Mouse (Mus musculus) urinary bladder, postnatal 10 days (tissue): ENCODE measurements at regions not wholly inside any gene's neighbourhood (a gene's known extent, or its start where the extent isn't known, plus 50 kb on each side); places are given as distances from the start of the nearest gene placed in this dataset.
A peak's percentile ranks its signal among the peaks of the same experiment; 100 is the strongest.

Source experiments
- DNase-seq: peaks from one replicate; pipeline ENCODE4 v3.0.0; 2022; ENCODE audit warnings: low spot score

- DNase-seq: no peak
Observed at GRCm38 (mm10) chr2:72541246-72541645, 65.3 kb downstream of the Cdca7 start.

GRCm38 (mm10) chr2:72545453-72545852, 69.5 kb downstream of the Cdca7 start:
- no peak for DNase-seq

GRCm38 (mm10) chr2:72546476-72546875, 70.5 kb downstream of the Cdca7 start:
- DNase-seq: no peak

- no peak for DNase-seq
Observed at GRCm38 (mm10) chr2:72546963-72547362, 71.0 kb downstream of the Cdca7 start.

- no peak for DNase-seq
Observed at GRCm38 (mm10) chr2:72551268-72551667, 75.3 kb downstream of the Cdca7 start.

- DNase-seq: no peak
Observed at GRCm38 (mm10) chr2:72554603-72555002, 78.6 kb downstream of the Cdca7 start.

- no peak for DNase-seq
Observed at GRCm38 (mm10) chr2:72555116-72555515, 79.2 kb downstream of the Cdca7 start.

GRCm38 (mm10) chr2:72555556-72555955, 79.6 kb downstream of the Cdca7 start:
- DNase-seq: no peak

GRCm38 (mm10) chr2:72556064-72556821, 80.3 kb downstream of the Cdca7 start:
- no peak for DNase-seq

GRCm38 (mm10) chr2:72557161-72557560, 81.2 kb downstream of the Cdca7 start:
- DNase-seq: no peak

- DNase-seq: no peak
Observed at GRCm38 (mm10) chr2:72557565-72558260, 81.8 kb downstream of the Cdca7 start.

- no peak for DNase-seq
Observed at GRCm38 (mm10) chr2:72561383-72561782, 85.4 kb downstream of the Cdca7 start.

- DNase-seq: no peak
Observed at GRCm38 (mm10) chr2:72578322-72578721, 102.4 kb downstream of the Cdca7 start.

- no peak for DNase-seq
Observed at GRCm38 (mm10) chr2:72581136-72581535, 105.2 kb downstream of the Cdca7 start.

GRCm38 (mm10) chr2:72588814-72589213, 112.9 kb downstream of the Cdca7 start:
- no peak for DNase-seq

GRCm38 (mm10) chr2:72592011-72592410, 116.1 kb downstream of the Cdca7 start:
- DNase-seq: no peak

- DNase-seq: no peak
Observed at GRCm38 (mm10) chr2:72596994-72597925, 121.3 kb downstream of the Cdca7 start.

GRCm38 (mm10) chr2:72597941-72598340, 122.0 kb downstream of the Cdca7 start:
- no peak for DNase-seq

GRCm38 (mm10) chr2:72600723-72601122, 124.8 kb downstream of the Cdca7 start:
- no peak for DNase-seq

- no peak for DNase-seq
Observed at GRCm38 (mm10) chr2:72602152-72602551, 126.2 kb downstream of the Cdca7 start.

- DNase-seq: no peak
Observed at GRCm38 (mm10) chr2:72612221-72612620, 136.3 kb downstream of the Cdca7 start.

GRCm38 (mm10) chr2:72614256-72614655, 138.3 kb downstream of the Cdca7 start:
- DNase-seq: peak; percentile 32
